Mouse (Mus musculus) heart, postnatal 25 days (tissue): ENCODE results near the gene Fkbp5. TPM values are rescaled to one million over a fixed set of nuclear protein-coding genes. Genes with fewer than 3 reads are reported as not detected.
"Not testable (repeated sequence)": the region's sequence is repeated elsewhere in the genome, so short reads cannot be mapped to it uniquely, and the experiment has no call there.

Experiments used
- DNase-seq: peaks from one replicate; pipeline ENCODE4 v3.0.0; 2022; ENCODE audit warnings: low spot score
- intact Hi-C: fragments of 180-260 bp; cut with DNase I; formaldehyde crosslinking; loops from one replicate; pipeline ENCODE4 v1.15.1; 2025
- total RNA-seq, 2 experiments: library from RNA; stranded (reverse); gene quantifications; 2 replicates each; pipeline ENCODE4 v1.2.3; 2021

The Fkbp5 gene
- total RNA-seq, 2 experiments from 2014 or later = 33.0 to 41.0 TPM

DNA sequence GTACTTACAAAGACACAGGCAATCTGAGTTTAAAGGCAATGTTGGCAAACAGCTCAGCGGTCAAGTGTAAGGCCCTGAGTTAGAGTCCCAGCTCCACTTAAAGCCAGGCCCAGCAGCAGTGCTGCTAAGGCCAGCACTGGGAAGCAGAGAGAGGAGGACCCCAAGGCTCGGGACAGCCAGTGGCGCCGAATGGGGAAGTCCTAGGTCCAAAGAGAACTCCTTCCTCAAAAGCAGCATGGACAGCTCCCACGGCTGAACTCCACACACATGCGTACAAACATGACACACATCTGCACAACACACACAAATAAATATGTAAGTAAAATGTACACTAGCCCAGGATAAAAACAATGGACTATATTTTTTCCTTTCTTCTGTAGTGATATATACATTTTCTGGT is 84.3 kb downstream of the Fkbp5 start:
- DNase-seq = no peak
- intact Hi-C loops = no loop called here

DNA sequence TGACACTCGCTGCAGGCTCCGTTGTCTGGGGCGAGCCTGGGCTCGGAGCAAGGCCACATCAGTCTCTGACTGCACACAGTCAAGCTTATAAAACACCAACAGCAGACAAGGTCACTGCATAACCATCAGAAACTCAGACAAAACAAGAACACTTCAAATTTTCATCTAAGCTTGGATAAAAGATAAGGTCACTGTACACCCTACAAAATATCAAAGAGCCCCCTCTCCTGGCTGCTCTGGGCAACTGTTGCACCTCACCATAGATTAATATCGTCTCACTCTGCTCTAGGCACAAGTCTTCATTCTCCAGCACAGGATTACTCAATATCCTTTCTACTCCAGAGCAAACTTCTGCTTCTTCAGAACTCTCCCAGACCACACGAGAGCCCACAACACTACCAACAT is 85.4 kb downstream of the Fkbp5 start:
- intact Hi-C loops = no loop called here

DNA sequence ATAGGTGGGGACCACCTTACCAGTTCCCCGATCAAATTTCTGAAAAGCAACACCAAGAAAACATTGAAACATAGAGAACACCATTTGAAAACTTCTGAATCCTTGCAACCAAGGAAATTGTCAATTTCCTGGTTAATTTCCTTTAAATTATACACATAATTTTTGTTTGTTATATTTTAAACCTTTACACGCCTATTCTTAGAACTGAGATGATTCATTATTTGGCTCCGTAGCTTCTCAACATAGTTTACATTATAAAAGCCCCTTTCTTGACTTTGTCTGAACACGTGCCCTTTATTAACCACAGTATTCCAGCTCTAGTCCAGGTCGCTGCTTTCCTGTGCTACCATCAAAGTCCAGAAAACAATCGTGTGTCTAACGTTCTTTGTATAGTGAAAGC is 86.3 kb downstream of the Fkbp5 start:
- no peak for DNase-seq
- intact Hi-C loops = no loop called here

More for the DNA sequence above, 85.4 kb downstream of the Fkbp5 start:
- DNase-seq = no peak

DNA sequence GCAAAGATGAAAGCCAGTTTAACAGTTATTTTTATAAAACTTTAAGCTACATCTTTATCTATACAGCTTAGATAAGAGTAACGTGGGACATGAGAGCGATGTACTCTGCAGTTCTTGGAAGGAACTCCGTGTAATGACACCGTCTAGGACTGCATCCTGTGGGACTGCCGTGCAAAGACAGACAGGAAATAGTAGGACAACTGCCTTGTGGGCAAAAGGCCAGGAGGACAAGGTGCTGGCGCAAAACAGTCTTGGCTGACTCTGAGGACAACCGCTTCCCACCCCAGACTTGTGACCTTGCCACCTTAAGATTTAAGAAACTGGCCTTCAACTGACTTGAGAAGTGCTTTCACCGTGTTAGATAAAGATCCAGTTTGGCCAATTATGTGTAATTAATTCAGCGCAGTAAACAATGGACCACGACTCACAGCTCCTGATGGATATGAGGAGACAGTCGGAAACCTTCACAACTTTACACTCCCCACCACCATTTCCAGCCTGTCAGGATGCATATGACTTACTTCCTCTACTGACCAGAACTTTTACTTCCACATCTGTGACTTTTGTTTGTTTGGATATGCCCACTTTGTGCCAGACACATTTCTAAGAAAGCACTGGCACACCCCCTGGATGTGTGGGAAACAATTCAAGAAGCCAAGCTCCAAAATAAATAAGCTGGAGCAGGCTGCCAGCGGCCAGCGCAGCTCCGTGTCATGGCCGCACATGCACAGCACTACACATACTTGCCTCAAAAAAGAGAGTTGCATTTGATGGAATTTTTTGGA is 88.7 kb downstream of the Fkbp5 start:
- intact Hi-C loops = no loop called here
- DNase-seq = peak; percentile 62

DNA sequence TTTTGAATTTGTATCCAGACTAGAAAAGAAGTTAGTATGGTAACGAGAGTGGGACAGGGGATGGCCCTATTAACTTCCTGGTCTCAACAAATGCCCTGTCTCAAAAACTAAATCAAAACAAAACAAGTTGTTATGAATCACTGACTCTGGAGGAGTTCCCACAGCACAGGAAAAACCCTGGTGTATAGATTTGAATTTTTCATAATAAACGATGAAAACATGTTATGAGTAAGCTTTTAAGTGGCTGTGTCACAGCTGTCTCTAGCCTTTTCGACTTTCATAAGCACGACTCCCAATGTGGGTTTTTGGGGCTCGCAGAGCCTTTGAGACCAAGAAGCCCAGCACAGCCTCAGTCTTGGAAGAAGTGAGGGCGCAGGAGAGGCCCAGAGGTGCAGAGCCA is 89.7 kb downstream of the Fkbp5 start:
- intact Hi-C loops = no loop called here
- DNase-seq = no peak

DNA sequence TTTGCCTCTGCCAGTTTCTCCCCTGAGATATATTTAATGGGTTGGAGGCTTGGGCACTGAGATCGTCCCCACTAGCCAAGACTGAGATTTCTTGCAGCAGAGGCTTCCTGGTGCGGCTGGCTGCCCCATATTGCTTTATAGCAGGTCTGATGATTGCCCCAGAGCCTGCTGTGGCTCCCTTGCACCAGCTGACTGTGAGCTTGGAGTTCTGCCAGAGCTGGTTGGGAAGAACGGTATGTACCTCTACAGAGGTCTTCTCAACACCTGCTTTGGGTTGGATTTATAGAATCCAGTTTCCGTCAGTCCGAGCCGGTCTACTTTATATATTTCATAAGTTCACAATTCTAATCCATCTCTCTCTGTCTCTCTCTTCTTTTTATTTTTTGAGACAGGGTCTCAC is 93.0 kb downstream of the Fkbp5 start:
- intact Hi-C loops = no loop called here

DNA sequence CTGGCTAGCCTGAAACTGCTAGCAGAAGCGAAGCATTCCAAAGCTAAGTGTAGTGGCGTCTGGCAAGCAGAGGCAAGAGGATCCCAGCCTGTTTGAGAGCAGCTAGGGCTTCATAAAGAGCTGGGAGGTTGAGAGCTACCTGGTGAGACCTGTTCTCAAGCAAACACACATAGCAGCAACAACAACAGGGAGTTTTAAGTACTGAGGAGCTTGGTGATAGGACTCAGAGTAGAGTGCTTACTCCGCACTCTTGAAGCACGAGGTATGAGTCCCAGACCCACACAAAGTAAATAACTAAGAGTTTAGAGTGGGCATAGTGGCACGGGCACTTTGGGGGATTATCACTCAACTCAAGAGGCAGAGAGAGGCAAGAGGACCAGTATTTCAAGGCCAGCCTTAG is 96.3 kb downstream of the Fkbp5 start:
- DNase-seq = no peak
- intact Hi-C loops = no loop called here

More for the DNA sequence above, 93.0 kb downstream of the Fkbp5 start:
- DNase-seq = no peak

DNA sequence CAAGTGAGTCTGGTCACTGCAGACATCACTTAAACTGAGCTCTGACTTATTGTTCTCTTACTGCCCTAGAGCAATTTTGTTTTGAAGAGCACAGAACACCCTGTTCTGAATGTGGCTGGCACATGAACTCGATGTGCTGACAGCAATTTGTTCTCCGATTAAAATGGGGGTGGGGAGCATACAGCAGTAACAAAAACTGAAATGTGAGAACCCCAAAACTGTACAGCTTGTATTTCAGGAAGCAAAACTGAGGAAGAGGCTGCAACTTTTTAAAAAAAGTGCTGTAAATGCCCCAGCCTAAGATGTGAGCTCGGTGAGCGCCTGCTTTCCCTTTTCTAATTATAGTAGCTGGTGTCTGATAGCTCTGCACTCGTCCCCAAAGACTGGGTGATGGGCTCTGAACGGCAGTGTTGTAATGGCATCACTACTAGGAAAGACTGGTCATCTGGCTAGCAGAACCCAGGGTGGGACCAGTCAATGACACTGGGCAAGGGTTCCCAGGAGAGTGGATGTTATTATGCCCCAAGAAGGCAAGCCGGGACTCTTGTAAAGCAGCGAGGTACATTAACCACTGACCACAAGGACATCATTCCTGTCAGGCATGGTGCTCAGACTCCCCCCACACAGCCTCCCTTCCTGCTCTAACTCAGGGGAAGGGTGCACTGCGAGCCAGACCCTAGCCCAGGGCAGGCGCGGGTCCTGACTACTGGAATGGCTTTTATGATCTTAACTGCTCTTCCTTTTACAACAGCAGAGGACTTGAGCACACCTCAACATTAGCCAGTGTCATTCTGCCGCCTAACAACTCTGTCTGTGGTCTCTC is 96.9 kb downstream of the Fkbp5 start:
- DNase-seq = peak; percentile 54
- intact Hi-C loops = no loop called here

DNA sequence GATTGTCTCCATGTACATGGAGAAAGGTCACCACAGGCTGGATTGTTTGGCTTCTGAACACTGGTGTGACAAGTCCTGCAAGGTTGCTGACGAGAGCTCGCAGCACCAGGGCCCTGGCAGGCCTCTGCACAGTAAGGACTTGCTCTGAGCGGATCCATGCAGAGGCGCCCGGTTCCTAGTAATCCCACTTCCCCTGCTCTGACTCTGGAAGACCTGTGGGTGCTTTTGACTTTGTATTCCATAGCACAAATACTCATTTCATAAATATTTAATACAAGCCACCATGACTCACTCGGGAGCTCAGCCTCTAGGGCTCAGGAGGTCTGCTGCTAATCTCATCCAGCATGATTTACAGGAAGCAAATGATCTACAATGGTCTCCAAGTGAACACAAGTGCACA is 97.7 kb downstream of the Fkbp5 start:
- intact Hi-C loops = no loop called here
- DNase-seq = no peak

DNA sequence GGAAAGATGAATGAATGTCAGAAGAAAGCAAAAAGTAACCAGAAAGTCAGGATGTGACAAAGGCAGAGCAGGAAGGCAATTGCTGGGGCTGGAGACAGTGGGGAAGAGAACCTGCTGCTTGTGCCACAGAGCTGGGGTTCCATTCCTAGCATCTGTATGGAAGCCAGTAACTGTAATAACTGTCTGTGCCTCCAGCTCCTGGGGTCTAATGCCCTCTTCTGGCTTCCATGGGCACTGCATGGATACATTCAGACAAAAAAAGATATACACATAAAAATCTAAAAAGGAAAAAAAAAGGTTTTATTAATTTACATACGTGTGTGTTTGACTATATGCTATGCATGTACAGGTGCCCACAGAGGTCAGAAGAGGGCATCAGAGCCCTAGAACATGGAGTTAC is 98.4 kb downstream of the Fkbp5 start:
- intact Hi-C loops = no loop called here
- DNase-seq = no peak

DNA sequence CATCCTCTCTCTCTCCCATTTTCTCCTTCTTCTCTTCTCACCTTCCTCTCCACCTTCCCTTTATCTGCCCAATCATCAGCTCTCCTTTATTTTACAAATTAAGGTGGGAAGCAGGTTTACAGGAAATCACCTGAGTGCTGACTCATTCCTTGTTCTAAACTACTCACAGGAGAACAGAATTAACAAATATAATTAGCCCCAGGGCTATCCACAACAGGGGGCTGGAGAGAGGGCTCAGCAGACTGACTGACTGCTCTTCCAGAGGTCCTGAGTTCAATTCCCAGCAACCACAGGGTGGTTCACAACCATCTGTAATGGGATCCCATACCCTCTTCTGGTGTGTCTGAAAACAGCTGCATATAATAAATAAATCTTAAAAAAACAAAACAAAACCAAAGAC is 98.8 kb downstream of the Fkbp5 start:
- intact Hi-C loops, DNase-seq: not testable (repeated sequence)

DNA sequence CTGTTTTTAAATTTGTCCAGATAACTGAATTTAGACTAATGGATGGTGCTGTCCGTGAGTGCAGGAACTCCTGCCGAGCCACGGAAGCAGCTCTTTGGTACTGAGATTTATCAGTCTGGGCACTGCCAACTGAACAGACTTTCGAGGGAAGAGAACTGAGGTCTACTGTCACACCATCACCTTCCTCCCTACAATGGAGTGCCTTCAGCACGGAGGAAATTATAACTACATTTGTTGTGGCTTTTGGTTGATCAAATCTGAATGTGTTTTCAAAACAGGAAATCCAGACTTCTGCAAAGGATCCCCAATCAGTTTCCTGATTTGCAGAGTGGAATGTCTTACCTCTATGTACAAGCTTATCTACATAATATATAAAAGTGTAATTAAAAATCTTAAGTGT is 99.6 kb downstream of the Fkbp5 start:
- no peak for DNase-seq
- intact Hi-C loops = no loop called here

DNA sequence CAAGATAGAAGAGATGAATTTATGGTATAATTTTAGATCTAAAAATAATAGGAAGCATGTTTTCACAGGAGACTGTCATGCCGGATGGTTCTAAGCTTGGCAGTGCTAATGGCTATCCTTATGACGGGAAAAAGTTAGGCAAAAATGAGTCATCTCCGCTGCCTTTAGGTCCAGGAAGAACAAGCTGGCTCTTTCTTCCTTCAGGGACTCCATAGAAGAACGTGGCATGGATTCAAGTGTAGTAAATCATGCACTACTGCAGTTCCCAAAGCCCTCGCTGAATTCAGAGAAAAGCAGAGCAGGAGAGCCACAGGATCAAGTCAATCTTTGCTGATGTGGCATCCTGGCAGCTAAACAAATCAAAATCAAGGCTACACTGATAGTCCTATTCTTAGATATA is 102.1 kb downstream of the Fkbp5 start:
- no peak for DNase-seq
- intact Hi-C loops = no loop called here

DNA sequence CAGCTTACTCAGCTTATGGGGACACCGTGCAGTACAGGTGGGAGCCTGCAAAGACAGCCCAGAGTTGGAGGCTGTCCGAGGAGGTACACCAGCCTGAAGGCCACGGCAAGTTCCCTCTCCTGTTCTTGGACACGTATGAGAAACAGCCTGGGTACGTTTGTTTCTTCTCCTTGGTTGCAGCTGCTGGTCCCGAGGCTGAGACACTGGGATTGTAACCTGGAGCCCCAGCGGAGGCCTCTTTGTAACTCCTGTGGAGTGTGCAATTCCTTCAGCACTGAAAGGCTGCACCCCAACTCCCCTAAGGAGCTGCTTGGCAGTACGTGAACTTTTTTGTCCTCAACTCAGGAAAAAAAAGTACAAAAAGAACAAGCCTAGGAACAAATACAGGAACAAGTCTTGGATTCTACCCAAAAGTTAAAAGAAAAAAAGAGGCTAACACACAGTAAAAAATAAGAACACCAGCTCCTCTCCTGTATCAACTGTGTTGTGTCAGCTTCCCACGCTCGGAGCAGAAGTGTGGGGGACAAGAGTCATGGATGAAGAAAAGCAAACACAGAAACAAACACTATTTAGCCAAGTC is 105.9 kb downstream of the Fkbp5 start:
- intact Hi-C loops = no loop called here
- no peak for DNase-seq

DNA sequence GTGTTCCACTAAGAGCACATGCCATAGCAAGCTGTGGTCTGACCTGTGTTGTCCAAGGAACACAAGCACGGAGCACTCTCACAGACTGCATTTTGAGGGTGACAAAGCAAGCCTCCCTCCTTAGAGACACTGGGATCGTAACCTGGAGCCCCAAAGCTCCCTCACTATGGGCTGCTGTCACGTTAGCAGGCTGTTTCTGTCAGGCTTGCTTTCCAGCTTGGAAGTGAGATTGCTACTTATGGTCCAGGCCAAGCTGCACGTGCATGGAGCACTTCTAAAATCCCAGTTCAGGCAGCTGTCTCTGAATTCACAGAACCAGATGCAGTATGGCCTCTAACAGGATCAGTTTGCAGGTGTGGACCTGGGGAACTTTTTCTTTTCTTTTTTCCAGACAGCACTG is 106.6 kb downstream of the Fkbp5 start:
- intact Hi-C loops = no loop called here
- no peak for DNase-seq

DNA sequence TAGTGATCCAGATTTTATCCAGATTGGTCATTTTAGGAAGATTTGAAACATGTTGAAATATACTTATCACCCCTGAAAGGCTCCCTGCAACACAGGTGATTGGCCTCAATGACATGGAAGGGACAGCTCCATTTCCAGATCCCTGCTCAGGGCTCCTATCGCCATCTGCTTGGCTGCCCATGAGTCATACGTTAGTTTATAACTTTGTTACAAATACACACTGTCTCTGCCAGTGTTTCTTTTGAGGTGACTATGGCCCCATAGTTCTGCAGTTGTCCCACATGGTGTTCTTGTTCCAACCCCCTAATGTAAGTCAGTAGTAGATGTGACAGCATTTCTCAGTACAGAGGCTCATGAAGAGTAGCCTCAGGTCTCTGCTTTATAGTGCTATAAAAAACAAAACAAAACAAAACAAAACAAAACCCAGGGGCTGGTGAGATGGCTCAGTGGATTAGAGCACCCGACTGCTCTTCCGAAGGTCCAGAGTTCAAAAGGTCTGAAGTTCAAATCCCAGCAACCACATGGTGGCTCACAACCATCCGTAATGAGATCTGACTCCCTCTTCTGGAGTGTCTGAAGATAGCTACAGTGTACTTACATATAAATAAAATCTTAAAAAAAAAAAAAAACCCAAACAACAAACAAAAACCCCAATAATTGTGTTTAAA is 108.9 kb downstream of the Fkbp5 start:
- no peak for DNase-seq
- intact Hi-C loops = loop anchor here (5.0 kb wide), 1 partner anchor 74 kb away; no protein-coding TSS in a partner anchor

DNA sequence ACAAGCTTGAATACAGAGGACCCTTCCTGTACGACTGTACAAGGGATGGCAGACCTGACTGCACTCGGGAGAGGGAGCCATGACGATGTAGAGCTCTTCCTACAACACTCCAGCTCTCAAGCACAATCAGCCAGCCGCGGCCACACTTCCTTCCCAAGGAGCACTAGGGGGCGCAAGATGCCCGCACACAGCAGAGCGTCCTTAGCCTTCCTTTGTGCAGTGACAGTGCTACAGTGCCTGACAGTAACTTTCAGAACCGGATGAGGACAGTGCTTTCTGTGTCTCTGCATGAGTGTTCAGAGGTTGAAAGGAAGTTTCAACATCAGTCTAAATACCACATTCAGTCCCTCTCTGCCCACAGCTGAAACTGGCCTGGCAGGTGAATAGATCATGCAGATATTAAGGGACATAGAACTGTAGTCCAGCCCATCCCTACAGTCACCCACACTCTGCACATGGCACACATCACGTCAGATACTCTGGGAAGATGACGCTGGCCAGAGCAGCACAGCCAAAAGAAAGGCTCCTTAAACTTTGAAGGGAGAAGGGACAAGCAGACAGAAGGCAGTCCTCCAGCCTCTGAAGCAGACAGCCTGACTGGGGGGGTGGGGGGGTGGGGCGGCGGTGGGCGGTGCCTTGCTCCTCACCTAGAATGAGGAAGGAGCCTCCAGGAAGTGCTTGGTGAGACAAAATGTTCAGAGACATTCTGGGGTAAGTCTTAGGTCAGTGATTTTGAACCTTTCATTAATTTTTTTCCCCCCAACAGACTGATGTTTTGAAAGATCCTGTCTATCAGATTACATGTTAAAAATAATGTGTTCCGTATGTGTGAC is 109.7 kb downstream of the Fkbp5 start:
- intact Hi-C loops = loop anchor here (1.0 to 5.0 kb wide), 3 partner anchors 48 to 121 kb away; no protein-coding TSS in a partner anchor
- DNase-seq = peak; percentile 64

DNA sequence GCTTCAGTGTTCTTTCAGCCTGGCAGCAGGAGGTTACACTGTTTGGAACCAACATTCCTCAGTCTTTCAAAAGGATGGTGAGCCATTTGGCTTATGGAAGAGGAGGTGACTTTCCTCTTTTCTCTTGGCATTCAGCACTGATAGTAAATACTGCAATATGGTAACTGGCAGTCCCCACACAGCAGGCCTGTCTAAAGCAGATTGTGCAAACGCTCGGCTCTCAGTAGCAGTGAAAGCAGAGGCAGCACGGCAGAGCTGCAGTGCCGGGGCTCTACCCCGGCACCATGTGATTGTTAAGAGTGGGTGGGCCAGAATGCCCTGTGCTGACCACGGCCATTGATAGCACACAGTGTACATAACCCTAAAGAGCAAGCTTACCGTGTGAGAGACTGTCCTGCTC is 110.9 kb downstream of the Fkbp5 start:
- intact Hi-C loops = loop anchor here (5.0 kb wide), 1 partner anchor 76 kb away; no protein-coding TSS in a partner anchor
- DNase-seq = no peak

DNA sequence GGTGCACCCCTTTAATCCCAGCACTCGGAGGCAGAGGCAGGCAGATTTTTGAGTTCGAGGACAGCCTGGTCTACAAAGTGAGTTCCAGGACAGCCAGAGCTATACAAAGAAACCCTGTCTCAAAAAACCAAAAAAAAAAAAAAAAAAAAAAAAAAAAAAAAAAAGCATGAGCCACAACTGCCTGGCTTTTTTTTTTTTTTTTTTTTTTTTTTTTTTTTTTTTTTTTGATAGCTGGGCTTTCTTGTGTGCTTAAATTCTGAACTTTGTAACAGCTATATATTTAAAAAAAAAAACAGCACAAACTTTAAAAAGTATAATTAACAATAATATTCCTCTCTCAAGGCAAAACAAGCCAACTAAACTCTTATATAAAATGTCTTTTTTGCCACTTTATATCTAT is 112.6 kb downstream of the Fkbp5 start:
- not testable (repeated sequence) for DNase-seq

More for the DNA sequence above, 112.6 kb downstream of the Fkbp5 start:
- intact Hi-C loops = loop anchor here (5.0 kb wide), 1 partner anchor 78 kb away; no protein-coding TSS in a partner anchor
